Mouse (Mus musculus): ENCODE data around the gene Epb41. TPM values are rescaled to one million over a fixed set of nuclear protein-coding genes. Genes with fewer than 3 reads are reported as not detected.

Gene Epb41
- polyA plus RNA-seq, 1 experiment from 2014 or later: 43.1 TPM

- Histone ChIP-seq H3K27me3 (replicated peaks; ENCODE audit: control insufficient read depth, insufficient read depth, low read length) (no peaks in the 10 kb centered on the region), H3K4me1 (ENCODE audit: control insufficient read depth, insufficient read depth, low read depth, low read length) (no peaks in the 10 kb centered on the region), H3K9me3 (ENCODE audit: control insufficient read depth, low read length) (no peaks in the 10 kb centered on the region), H3K27ac (ENCODE audit: low read depth, low read length) (no peak overlapping the region), H3K4me3 (ENCODE audit: low read length) (no peak overlapping the region), H3K9ac (ENCODE audit: low read depth, low read length) (no peak overlapping the region), H3K36me3 (ENCODE audit: control insufficient read depth, insufficient read depth, low read length) (peaks cover 24% of the 10 kb centered on the region), H3K4me2 (ENCODE audit: low read length) (no peak overlapping the region)
- no peak for ATAC-seq
- 80% methylated on average over 7 of the region's 7 CpGs for WGBS
These were observed 104.8 kb downstream of the Epb41 start for GRCm38 (mm10) chr4:131970244-131970853.

GRCm38 (mm10) chr4:131968873-131969272 lies 106.2 kb downstream of the Epb41 start:
- no peaks in the 10 kb centered on the region for H3K27me3 ChIP-seq (replicated peaks; ENCODE audit: control insufficient read depth, insufficient read depth, low read length)
- ATAC-seq: no peak
- no peak overlapping the region for H3K4me2 ChIP-seq (ENCODE audit: low read length)
- H3K4me3 ChIP-seq (ENCODE audit: low read length): no peak overlapping the region
- H3K4me1 ChIP-seq (ENCODE audit: control insufficient read depth, insufficient read depth, low read depth, low read length): no peaks in the 10 kb centered on the region
- H3K36me3 ChIP-seq (ENCODE audit: control insufficient read depth, insufficient read depth, low read length): peaks cover 20% of the 10 kb centered on the region
- H3K9me3 ChIP-seq (ENCODE audit: control insufficient read depth, low read length): no peaks in the 10 kb centered on the region
- H3K27ac ChIP-seq (ENCODE audit: low read depth, low read length): no peak overlapping the region
- WGBS: 76% methylated on average over 2 of the region's 2 CpGs
- no peak overlapping the region for H3K9ac ChIP-seq (ENCODE audit: low read depth, low read length)

- H3K4me2 ChIP-seq (ENCODE audit: low read length): no peak overlapping the region
- no peaks in the 10 kb centered on the region for H3K27me3 ChIP-seq (replicated peaks; ENCODE audit: control insufficient read depth, insufficient read depth, low read length)
- H3K9ac ChIP-seq (ENCODE audit: low read depth, low read length): no peak overlapping the region
- no peak overlapping the region for H3K4me3 ChIP-seq (ENCODE audit: low read length)
- ATAC-seq: no peak
- H3K4me1 ChIP-seq (ENCODE audit: control insufficient read depth, insufficient read depth, low read depth, low read length): no peaks in the 10 kb centered on the region
- H3K9me3 ChIP-seq (ENCODE audit: control insufficient read depth, low read length): no peaks in the 10 kb centered on the region
- H3K36me3 ChIP-seq (ENCODE audit: control insufficient read depth, insufficient read depth, low read length): peaks cover 7% of the 10 kb centered on the region; the same call in 1 of the 2 replicates
- WGBS: 89% methylated on average over 3 of the region's 3 CpGs
- no peak overlapping the region for H3K27ac ChIP-seq (ENCODE audit: low read depth, low read length)
These were observed 118.0 kb downstream of the Epb41 start for GRCm38 (mm10) chr4:131957161-131957560.

- H3K9me3 ChIP-seq (ENCODE audit: control insufficient read depth, low read length): no peaks in the 10 kb centered on the region
- no peak overlapping the region for H3K9ac ChIP-seq (ENCODE audit: low read depth, low read length)
- H3K27me3 ChIP-seq (replicated peaks; ENCODE audit: control insufficient read depth, insufficient read depth, low read length): no peaks in the 10 kb centered on the region
- no peaks in the 10 kb centered on the region for H3K4me1 ChIP-seq (ENCODE audit: control insufficient read depth, insufficient read depth, low read depth, low read length)
- no peak overlapping the region for H3K4me2 ChIP-seq (ENCODE audit: low read length)
- H3K36me3 ChIP-seq (ENCODE audit: control insufficient read depth, insufficient read depth, low read length): no peaks in the 10 kb centered on the region
- H3K27ac ChIP-seq (ENCODE audit: low read depth, low read length): no peak overlapping the region
- no peak overlapping the region for H3K4me3 ChIP-seq (ENCODE audit: low read length)
- ATAC-seq: no peak
- 43% methylated on average over 8 of the region's 8 CpGs for WGBS
These were observed 124.5 kb downstream of the Epb41 start for GRCm38 (mm10) chr4:131950657-131951056.

- Histone ChIP-seq H3K4me2 (ENCODE audit: low read length) (no peak overlapping the region), H3K4me3 (ENCODE audit: low read length) (no peak overlapping the region), H3K4me1 (ENCODE audit: control insufficient read depth, insufficient read depth, low read depth, low read length) (no peaks in the 10 kb centered on the region), H3K9me3 (ENCODE audit: control insufficient read depth, low read length) (no peaks in the 10 kb centered on the region), H3K27ac (ENCODE audit: low read depth, low read length) (no peak overlapping the region), H3K36me3 (ENCODE audit: control insufficient read depth, insufficient read depth, low read length) (no peaks in the 10 kb centered on the region), H3K27me3 (replicated peaks; ENCODE audit: control insufficient read depth, insufficient read depth, low read length) (no peaks in the 10 kb centered on the region), H3K9ac (ENCODE audit: low read depth, low read length) (no peak overlapping the region; the same call in 1 of the 2 replicates)
- ATAC-seq: no peak
- WGBS: 25% methylated on average over 5 of the region's 5 CpGs
These were observed 125.2 kb downstream of the Epb41 start for GRCm38 (mm10) chr4:131949903-131950302.

GRCm38 (mm10) chr4:131947848-131948247 lies 127.3 kb downstream of the Epb41 start:
- WGBS: 94% methylated on average over 11 of the region's 11 CpGs
- no peak for ATAC-seq

GRCm38 (mm10) chr4:131940846-131941245 lies 134.3 kb downstream of the Epb41 start:
- Histone ChIP-seq H3K4me2 (ENCODE audit: low read length) (no peak overlapping the region), H3K9ac (ENCODE audit: low read depth, low read length) (no peak overlapping the region), H3K4me1 (ENCODE audit: control insufficient read depth, insufficient read depth, low read depth, low read length) (no peaks in the 10 kb centered on the region), H3K36me3 (ENCODE audit: control insufficient read depth, insufficient read depth, low read length) (no peaks in the 10 kb centered on the region), H3K4me3 (ENCODE audit: low read length) (no peak overlapping the region), H3K27me3 (replicated peaks; ENCODE audit: control insufficient read depth, insufficient read depth, low read length) (no peaks in the 10 kb centered on the region), H3K27ac (ENCODE audit: low read depth, low read length) (no peak overlapping the region), H3K9me3 (ENCODE audit: control insufficient read depth, low read length) (no peaks in the 10 kb centered on the region)
- ATAC-seq: no peak
- 93% methylated on average over 4 of the region's 4 CpGs for WGBS

More at GRCm38 (mm10) chr4:131947848-131948247, 127.3 kb downstream of the Epb41 start:
- Histone ChIP-seq H3K27me3 (replicated peaks; ENCODE audit: control insufficient read depth, insufficient read depth, low read length) (no peaks in the 10 kb centered on the region), H3K9ac (ENCODE audit: low read depth, low read length) (no peak overlapping the region), H3K4me2 (ENCODE audit: low read length) (no peak overlapping the region), H3K27ac (ENCODE audit: low read depth, low read length) (no peak overlapping the region), H3K4me3 (ENCODE audit: low read length) (no peak overlapping the region), H3K36me3 (ENCODE audit: control insufficient read depth, insufficient read depth, low read length) (no peaks in the 10 kb centered on the region), H3K9me3 (ENCODE audit: control insufficient read depth, low read length) (no peaks in the 10 kb centered on the region), H3K4me1 (ENCODE audit: control insufficient read depth, insufficient read depth, low read depth, low read length) (no peaks in the 10 kb centered on the region)

- no peak for ATAC-seq
These were observed 135.7 kb downstream of the Epb41 start for GRCm38 (mm10) chr4:131939459-131939858.

GRCm38 (mm10) chr4:131929146-131929545 lies 146.0 kb downstream of the Epb41 start:
- Histone ChIP-seq H3K36me3 (ENCODE audit: control insufficient read depth, insufficient read depth, low read length) (peaks cover 17% of the 10 kb centered on the region), H3K27ac (ENCODE audit: low read depth, low read length) (no peak overlapping the region), H3K9ac (ENCODE audit: low read depth, low read length) (no peak overlapping the region), H3K4me1 (ENCODE audit: control insufficient read depth, insufficient read depth, low read depth, low read length) (no peaks in the 10 kb centered on the region; the same call in 1 of the 2 replicates), H3K9me3 (ENCODE audit: control insufficient read depth, low read length) (no peaks in the 10 kb centered on the region), H3K27me3 (replicated peaks; ENCODE audit: control insufficient read depth, insufficient read depth, low read length) (peaks cover 9% of the 10 kb centered on the region), H3K4me3 (ENCODE audit: low read length) (no peak overlapping the region), H3K4me2 (ENCODE audit: low read length) (no peak overlapping the region)
- no peak for ATAC-seq
- 82% methylated on average over 6 of the region's 6 CpGs for WGBS

More at GRCm38 (mm10) chr4:131939459-131939858, 135.7 kb downstream of the Epb41 start:
- WGBS: 73% methylated on average over 2 of the region's 2 CpGs
- Histone ChIP-seq H3K9me3 (ENCODE audit: control insufficient read depth, low read length) (no peaks in the 10 kb centered on the region), H3K4me3 (ENCODE audit: low read length) (no peak overlapping the region), H3K9ac (ENCODE audit: low read depth, low read length) (no peak overlapping the region), H3K27ac (ENCODE audit: low read depth, low read length) (no peak overlapping the region), H3K4me1 (ENCODE audit: control insufficient read depth, insufficient read depth, low read depth, low read length) (no peaks in the 10 kb centered on the region), H3K36me3 (ENCODE audit: control insufficient read depth, insufficient read depth, low read length) (0 out of 2 replicates have a peak, but pooled peaks cover 4% of the 10 kb centered on the region), H3K27me3 (replicated peaks; ENCODE audit: control insufficient read depth, insufficient read depth, low read length) (no peaks in the 10 kb centered on the region), H3K4me2 (ENCODE audit: low read length) (no peak overlapping the region)

All from hindbrain, embryonic 16.5 days (tissue).